In the genomic region with DNA sequence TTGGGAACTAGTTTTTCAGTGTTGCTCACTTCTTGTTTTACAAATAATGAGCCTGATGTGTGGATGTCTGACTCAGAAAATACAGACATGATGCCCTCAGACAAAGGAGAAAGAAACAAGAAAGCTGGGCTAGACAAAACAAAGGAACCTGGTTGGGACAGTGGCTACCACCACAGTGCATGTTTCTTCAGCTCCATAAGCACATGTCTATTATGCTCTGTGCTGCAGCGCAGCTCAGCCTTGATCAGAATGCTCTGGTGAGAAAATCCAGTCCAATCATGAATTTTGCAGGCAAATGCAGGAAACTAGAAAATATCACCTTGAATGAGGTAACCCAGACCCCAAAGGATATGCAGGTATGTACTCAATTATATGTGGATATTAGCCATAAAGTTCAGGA, we compare ENCODE assay signal across 12 mouse cellular contexts.
"Had no signal": no experiment of that assay in that cellular context is flagged by ENCODE, and none has a peak within 500 bp of the region (broad histone marks: within the 10 kb centered on the region; RNA-seq: fewer than 3 reads in every experiment).

No protein-coding gene starts in this region.

- H3K27me3 ChIP-seq: liver, embryonic 15.5 days; midbrain, embryonic 12.5 days; stomach, embryonic 15.5 days had no signal

- H3K27ac ChIP-seq: liver, embryonic 15.5 days; stomach, embryonic 15.5 days had no signal

- H3K4me3 ChIP-seq: liver, embryonic 15.5 days; stomach, embryonic 15.5 days had no signal

- H3K4me1 ChIP-seq: liver, embryonic 15.5 days; stomach, embryonic 15.5 days had no signal

- ATAC-seq: lung, postnatal 0 days had no signal

- DNase-seq: kidney, adult 18-20 months; kidney, postnatal 10 days; lung, adult 2 months; lung, postnatal 36 days; right cerebral cortex, postnatal 4 days; spleen, adult 18-20 months had no signal

- H3K36me3 ChIP-seq: limb, embryonic 10.5 days; liver, embryonic 15.5 days; midbrain, embryonic 12.5 days; stomach, embryonic 15.5 days had no signal

- H3K4me2 ChIP-seq: liver, embryonic 11.5 days; liver, embryonic 15.5 days; stomach, embryonic 15.5 days had no signal

- H3K9me3 ChIP-seq: limb, embryonic 10.5 days; liver, embryonic 15.5 days; midbrain, embryonic 12.5 days; stomach, embryonic 15.5 days had no signal

- H3K9ac ChIP-seq: liver, embryonic 15.5 days; midbrain, embryonic 12.5 days; stomach, embryonic 15.5 days had no signal
